Mouse (Mus musculus): ENCODE results near the gene Ncln. TPM values are rescaled to one million over a fixed set of nuclear protein-coding genes. Genes with fewer than 3 reads are reported as not detected.

Gene Ncln
- total RNA-seq (2021) = 10 to 100 TPM; 39.1 to 47.3 TPM
- long read RNA-seq, experiment 1, transcript Ncln-202 (14 exons, 2,841 nt) = minor isoform, 17 of 52 reads
- long read RNA-seq, experiment 1, transcript Ncln-201 (14 exons, 3,118 nt) = major isoform, 27 of 52 reads
- long read RNA-seq, experiment 1, partial matches to known transcripts = 2 of 52 reads
- long read RNA-seq, experiment 1, other reads (novel, unspliced or antisense) = 5 of 52 reads
- long read RNA-seq, experiment 2, transcript Ncln-202 (14 exons, 2,841 nt) = minor isoform, 21 of 71 reads
- long read RNA-seq, experiment 2, transcript Ncln-201 (14 exons, 3,118 nt) = major isoform, 42 of 71 reads
- long read RNA-seq, experiment 2, partial matches to known transcripts = 3 of 71 reads
- long read RNA-seq, experiment 2, other reads (novel, unspliced or antisense) = 5 of 71 reads

DNA sequence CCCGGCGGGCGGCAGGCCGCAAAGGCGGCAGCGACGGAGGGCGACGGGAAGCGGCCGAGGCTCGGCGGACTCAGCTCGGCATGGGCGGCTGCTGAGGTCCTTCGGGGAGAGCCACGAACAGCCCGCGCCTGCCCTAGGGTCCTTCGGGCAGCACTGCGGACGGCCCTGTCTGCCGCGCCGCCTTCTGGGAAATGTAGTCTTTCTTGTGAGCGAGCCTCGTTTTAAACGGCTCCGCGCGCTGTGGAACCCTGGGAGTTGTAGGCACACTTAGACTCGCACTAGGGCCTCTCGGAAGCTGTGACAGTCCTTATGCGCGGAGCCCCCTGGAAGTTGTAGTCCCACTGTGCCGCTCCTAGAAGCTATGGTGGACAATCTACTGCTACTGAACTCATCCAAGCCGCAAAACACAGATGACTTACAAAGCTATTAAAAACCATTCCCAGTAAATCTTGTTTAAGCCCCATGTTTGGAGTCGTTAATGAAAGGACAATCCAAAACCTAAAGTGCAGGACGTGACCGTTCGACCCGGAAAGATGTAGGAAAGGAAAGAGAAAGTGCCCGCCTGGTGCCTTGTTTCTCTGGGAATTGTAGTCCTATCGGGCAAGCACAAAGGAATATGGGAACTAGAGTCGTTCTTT is at the start of gene Ncln:
Gene Ncln, minus strand, starts transcription at position 129 of the 638 bp plus-strand sequence.
- peak; percentile 98 for DNase-seq
- intact Hi-C loops (cut with DNase I; ENCODE audit: low total_unique reads) = no loop called here

DNA sequence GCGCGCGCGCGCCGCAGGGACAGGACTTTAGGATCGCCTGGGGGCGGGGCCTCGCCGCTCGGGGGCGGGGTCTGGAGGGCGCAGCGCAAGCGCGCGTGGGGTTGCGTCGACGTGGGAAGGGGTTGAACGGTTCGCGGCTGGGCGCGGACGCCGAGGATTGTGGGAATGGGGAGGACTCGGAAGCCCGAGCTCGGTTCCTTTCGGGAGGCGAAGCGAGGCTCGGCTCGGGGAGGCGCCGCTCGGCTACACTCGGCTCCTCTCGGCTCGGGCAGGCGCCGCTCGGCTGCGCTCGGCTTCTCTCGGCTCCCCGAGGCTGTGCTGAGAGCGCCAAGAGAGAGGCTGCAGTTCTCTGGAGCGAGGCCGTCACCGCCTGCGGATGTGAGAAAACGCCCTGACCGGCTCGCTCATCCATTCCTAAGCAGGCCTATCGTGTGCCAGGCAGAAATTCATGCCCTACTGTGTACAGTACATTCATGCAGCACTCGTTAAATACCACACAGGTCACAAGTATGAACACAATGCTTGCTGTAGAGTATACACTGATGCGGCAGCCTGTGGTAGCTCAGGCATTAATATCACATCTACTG is 49.1 kb upstream of the Ncln start, which contains the start of gene Gna11:
Gene Gna11, minus strand, starts transcription at position 30 of the 587 bp plus-strand sequence.
- peak; percentile 100 for DNase-seq
- intact Hi-C loops (cut with DNase I; ENCODE audit: low total_unique reads) = no loop called here

DNA sequence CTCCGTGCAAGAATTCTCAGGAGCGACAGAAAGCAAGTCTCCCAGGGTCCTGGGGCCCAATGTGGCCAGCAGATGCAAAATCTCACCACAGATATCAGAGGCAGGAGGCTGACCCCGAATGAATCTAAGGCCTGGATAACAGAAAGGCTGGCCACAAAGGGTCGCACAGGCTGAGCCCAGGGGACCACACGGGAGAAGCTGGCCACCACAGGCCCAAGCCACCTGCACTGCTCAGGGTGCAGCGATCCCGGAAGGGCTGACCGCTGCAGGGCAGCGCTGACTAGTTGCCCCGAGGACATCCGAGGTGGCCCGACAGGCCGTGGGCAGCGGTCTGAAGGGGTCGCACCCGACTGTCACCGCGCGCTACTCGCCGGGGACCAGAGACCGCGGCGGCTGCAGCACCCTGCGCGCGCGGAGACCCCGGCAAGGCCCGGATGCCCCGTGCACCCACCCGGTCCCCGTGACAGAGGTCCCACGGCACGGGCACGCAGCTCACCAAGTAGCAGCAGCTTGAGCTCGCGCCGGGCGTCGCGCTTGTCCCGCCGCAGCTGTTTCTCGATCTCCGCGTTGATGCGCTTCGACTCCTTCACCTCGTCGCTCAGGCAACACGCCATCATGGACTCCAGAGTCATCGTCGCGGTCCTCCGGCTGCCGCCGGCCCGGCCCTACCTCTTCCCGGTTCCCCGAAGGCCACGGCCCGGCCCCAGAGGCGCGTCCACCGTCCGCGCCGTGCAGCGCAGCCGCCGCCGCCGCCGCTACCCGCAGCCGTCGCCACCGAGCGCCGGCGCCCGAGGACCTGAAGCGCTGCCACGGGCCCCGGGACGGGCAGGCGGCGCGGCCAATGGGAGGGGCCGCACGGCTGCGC is 48.3 kb upstream of the Ncln start:
- intact Hi-C loops (cut with DNase I; ENCODE audit: low total_unique reads) = no loop called here

GRCm38 (mm10) chr10:81543633-81544032 is 47.4 kb upstream of the Ncln start:
- intact Hi-C loops (cut with DNase I; ENCODE audit: low total_unique reads) = no loop called here
- no peak for DNase-seq

More for the DNA sequence above, 48.3 kb upstream of the Ncln start:
- no peak for DNase-seq

- no peak for DNase-seq
- intact Hi-C loops (cut with DNase I; ENCODE audit: low total_unique reads) = no loop called here
Observed at GRCm38 (mm10) chr10:81542727-81543460, 46.7 kb upstream of the Ncln start.

DNA sequence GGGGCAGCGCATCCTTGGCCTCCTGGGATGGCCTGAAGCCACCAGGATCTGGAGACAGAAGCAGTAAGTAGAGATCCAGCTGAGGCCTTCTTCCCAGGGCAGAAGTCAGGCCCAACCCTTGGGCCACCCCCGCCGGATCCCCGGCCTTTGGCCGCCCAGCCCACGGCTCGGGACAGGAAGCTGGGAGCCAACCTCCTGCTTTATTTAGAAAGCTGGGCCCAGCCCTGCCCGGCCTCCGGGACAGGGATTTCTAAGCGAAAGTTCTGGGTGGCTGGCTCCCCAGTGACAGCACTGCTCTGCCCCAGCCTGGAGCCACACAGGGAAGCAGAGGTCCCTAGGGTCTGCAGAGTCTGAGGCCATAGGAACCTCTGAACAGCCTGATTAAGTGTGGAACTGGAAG is 45.6 kb upstream of the Ncln start:
- DNase-seq = peak; percentile 72
- intact Hi-C loops (cut with DNase I; ENCODE audit: low total_unique reads) = no loop called here

DNA sequence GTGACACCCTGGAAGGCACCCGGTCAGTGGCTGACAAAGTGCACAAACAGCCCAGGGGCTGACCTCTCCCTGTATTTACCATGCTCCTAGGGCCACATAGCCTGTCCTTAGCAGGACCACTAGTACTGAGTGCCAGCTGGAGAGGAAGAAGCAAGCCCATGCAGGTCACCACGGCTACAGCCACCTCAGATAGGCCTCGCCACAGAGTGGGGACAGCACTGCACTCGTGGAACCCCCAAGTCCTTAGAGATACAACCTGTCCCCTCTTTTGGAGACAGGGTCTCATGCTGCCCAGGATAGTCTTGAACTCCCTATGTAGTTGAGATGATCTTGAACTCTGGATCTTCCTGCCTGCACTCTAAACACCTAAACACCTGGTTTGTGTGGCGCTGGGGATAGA is 45.2 kb upstream of the Ncln start:
- intact Hi-C loops (cut with DNase I; ENCODE audit: low total_unique reads) = no loop called here
- DNase-seq = no peak

DNA sequence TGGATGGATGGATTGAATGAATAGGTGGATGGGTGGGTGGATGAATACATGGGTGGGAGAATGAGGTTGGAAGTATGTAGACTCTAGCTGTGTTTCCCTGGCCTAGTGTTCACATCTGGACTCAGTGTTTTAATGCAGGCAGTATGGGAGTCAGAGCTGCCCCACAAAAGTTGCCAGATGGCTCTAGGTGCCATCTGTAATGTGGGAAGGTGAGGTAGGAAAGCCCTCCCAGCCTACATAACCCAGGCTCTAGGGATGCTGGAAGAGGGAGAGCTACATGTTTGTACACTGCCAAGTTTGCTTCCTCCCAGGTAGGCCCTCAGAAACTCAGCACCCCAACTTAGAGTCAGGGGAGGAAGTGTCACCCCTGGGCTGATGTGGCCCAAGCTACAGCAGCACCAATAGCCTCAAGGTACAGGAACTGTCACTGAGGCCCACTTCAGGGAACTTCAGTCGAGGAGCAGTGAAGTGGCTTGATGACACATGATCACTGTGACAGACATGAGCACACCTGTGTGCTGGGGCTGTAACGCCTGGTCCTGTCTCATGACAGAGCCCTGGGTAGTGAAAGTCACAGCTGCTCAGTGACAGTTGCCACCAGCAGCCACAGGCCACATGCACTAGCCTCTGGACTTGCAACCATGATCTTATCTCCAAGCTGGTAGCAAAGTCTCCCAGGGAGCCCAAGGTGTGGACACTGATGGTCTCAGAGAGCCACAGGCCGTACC is 42.3 kb upstream of the Ncln start:
- no peak for DNase-seq
- intact Hi-C loops (cut with DNase I; ENCODE audit: low total_unique reads) = loop anchor here (5.0 kb wide), 1 partner anchor 36 kb away; the partner anchor contains the start of gene S1pr4

- intact Hi-C loops (cut with DNase I; ENCODE audit: low total_unique reads) = loop anchor here (5.0 kb wide), 1 partner anchor 35 kb away; the partner anchor contains the start of gene S1pr4
- DNase-seq = no peak
Observed at GRCm38 (mm10) chr10:81537429-81537828, 41.2 kb upstream of the Ncln start.

GRCm38 (mm10) chr10:81536734-81537133 is 40.5 kb upstream of the Ncln start:
- peak; percentile 49 for DNase-seq
- intact Hi-C loops (cut with DNase I; ENCODE audit: low total_unique reads) = loop anchor here (5.0 kb wide), 1 partner anchor 34 kb away; the partner anchor contains the start of gene S1pr4

- intact Hi-C loops (cut with DNase I; ENCODE audit: low total_unique reads) = loop anchor here (5.0 kb wide), 1 partner anchor 33 kb away; the partner anchor contains the start of gene S1pr4
- DNase-seq = no peak
Observed at GRCm38 (mm10) chr10:81534826-81535225, 38.6 kb upstream of the Ncln start.

GRCm38 (mm10) chr10:81526779-81527178 is 30.6 kb upstream of the Ncln start:
- intact Hi-C loops (cut with DNase I; ENCODE audit: low total_unique reads) = no loop called here
- peak; percentile 77 for DNase-seq

DNA sequence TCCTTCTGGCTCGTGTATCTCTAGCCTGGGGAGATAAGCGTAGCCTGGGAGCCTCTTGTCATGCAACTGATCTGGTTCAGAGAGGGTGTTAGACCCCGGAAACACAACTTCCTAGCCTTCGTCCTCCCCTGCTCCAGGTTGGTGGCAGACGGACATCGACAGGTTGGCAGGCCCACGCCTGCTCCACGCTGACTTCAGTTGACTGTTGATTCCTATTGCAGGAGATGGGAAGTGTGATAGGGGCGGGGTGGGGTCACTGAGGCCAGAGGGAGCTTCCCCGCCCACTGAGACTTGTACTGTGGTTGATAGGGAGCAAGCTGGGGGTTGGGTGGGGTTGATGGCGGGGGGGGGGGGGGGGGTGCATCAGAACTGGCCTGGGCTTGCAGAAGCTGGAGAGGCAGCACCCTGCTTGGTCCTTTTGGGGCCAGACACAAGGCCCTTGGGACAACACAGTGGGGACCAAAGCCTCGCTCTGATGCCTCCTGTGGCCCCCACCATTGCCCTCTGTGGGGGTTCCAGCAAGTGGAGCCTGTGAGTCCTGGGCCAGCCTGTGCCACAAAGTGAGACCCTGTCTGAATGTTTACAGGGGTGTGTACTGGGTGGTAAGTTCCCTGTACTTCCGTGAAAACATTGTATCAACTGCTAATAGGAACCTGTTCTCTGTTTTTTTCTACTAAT is 29.0 kb upstream of the Ncln start:
- intact Hi-C loops (cut with DNase I; ENCODE audit: low total_unique reads) = no loop called here
- DNase-seq = no peak

- intact Hi-C loops (cut with DNase I; ENCODE audit: low total_unique reads) = no loop called here
- DNase-seq = no peak
Observed at GRCm38 (mm10) chr10:81524051-81524605, 27.9 kb upstream of the Ncln start, which contains the start of gene Gna15. TSS of gene Gna15 (minus strand) at chr10:81524225.

DNA sequence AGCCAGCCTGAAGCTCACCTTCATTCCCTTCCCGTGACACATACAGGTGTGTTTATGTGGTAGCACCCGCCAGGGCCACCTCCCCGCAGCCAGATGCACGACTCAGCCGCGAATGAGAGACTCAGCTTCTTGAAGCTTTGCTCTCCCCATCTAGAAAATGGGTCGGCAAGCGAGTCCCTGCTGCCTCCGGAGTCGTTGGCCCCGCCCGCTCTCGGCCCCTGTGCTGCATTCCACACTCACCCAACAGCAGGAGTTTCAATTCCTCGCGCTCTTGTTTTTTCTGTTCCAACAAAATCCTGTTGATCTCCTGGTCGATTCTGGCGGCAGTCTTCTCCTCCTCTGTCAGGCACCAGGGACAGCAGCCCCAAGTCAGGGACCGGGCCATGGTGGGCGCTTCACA is 27.4 kb upstream of the Ncln start:
- no peak for DNase-seq
- intact Hi-C loops (cut with DNase I; ENCODE audit: low total_unique reads) = no loop called here

- intact Hi-C loops (cut with DNase I; ENCODE audit: low total_unique reads) = no loop called here
- no peak for DNase-seq
Observed at GRCm38 (mm10) chr10:81523142-81523541, 26.9 kb upstream of the Ncln start.

- DNase-seq = no peak
- intact Hi-C loops (cut with DNase I; ENCODE audit: low total_unique reads) = no loop called here
Observed at GRCm38 (mm10) chr10:81519978-81520365, 23.8 kb upstream of the Ncln start.

All from gastrocnemius, postnatal 14 days (tissue).